Mouse (Mus musculus) hindbrain, embryonic 16.5 days (tissue): ENCODE data around the gene Pagr1a. TPM values are rescaled to one million over a fixed set of nuclear protein-coding genes. Genes with fewer than 3 reads are reported as not detected.

Source experiments
- ATAC-seq: fragments of 200-750 bp; cut with Nextera tagmentation; 2 replicates; pipeline ENCODE4 v1.8.0; 2017; ENCODE audit warnings: moderate TSS enrichment, moderate library complexity
- H3K27ac ChIP-seq: fragments of 300-500 bp; sonication (generic); 2 replicates; pipeline ENCODE4 v1.5.1; 2014; ENCODE audit warnings: low read depth, mild to moderate bottlenecking, control low read depth, low read length, moderate library complexity
- H3K27me3 ChIP-seq: fragments of 300-500 bp; sonication (generic); replicated peaks from 2 replicates; pipeline ENCODE4 v1.6.1; 2014; ENCODE audit warnings: low read length; ENCODE audit not compliant: control insufficient read depth, insufficient read depth
- H3K36me3 ChIP-seq: fragments of 300-500 bp; sonication (generic); 2 replicates; pipeline ENCODE4 v1.6.1; 2014; ENCODE audit warnings: mild to moderate bottlenecking, low read length, moderate library complexity, mixed read lengths; ENCODE audit not compliant: control insufficient read depth, insufficient read depth
- H3K4me1 ChIP-seq: fragments of 300-500 bp; sonication (generic); 2 replicates; pipeline ENCODE4 v1.6.1; 2014; ENCODE audit warnings: low read depth, low read length; ENCODE audit not compliant: control insufficient read depth, insufficient read depth
- H3K4me2 ChIP-seq: fragments of 300-500 bp; sonication (generic); 2 replicates; pipeline ENCODE4 v1.6.1; 2014; ENCODE audit warnings: mild to moderate bottlenecking, low read length, control low read depth, moderate library complexity
- H3K4me3 ChIP-seq: fragments of 300-500 bp; sonication (generic); 2 replicates; pipeline ENCODE4 v1.5.1; 2014; ENCODE audit warnings: mild to moderate bottlenecking, low read length, control low read depth, moderate library complexity
- H3K9ac ChIP-seq: fragments of 300-500 bp; sonication (generic); 2 replicates; pipeline ENCODE4 v1.6.1; 2014; ENCODE audit warnings: low read depth, mild to moderate bottlenecking, control low read depth, low read length, moderate library complexity
- H3K9me3 ChIP-seq: fragments of 300-500 bp; sonication (generic); 2 replicates; pipeline ENCODE4 v1.6.1; 2014; ENCODE audit warnings: mild to moderate bottlenecking, low read length, moderate library complexity; ENCODE audit not compliant: control insufficient read depth
- WGBS: fragments of 180-500 bp; shearing (Covaris S2); extraction: QIAGEN DNeasy Blood & Tissue Kit; methylation state at CpG from one replicate; pipeline ENCODE4 v1.1.7; 2014; 5-methylcytosine and 5-hydroxymethylcytosine counted together
- polyA plus RNA-seq: library from polyadenylated mRNA; unstranded; fragments of >200 nt; fragmentation: Nextera tagmentation; extraction: Ambion mirVana; gene quantifications from 2 replicates; pipeline ENCODE4 v1.2.1, GENCODE M21; 2015

The Pagr1a gene
- polyA plus RNA-seq, 1 experiment from 2014 or later: 26.9 TPM

GRCm38 (mm10) chr7:127016481-127016485 lies 869 bp downstream of the Pagr1a start, which contains the start of gene Pagr1b:
Pagr1b (minus strand) TSS chr7:127016484.
- ATAC-seq: no peak
- Histone ChIP-seq H3K9me3 (no peaks in the 10 kb centered on the region), H3K4me3 (peak within 1 kb of the TSS; percentile 64), H3K36me3 (no peaks in the 10 kb centered on the region; the same call in 1 of the 2 replicates), H3K4me2 (peak within 1 kb of the TSS; percentile 83), H3K27ac (peak within 1 kb of the TSS; percentile 96), H3K27me3 (no peaks in the 10 kb centered on the region), H3K9ac (peak within 1 kb of the TSS; percentile 87), H3K4me1 (peaks cover 48% of the 10 kb centered on the region)

DNA sequence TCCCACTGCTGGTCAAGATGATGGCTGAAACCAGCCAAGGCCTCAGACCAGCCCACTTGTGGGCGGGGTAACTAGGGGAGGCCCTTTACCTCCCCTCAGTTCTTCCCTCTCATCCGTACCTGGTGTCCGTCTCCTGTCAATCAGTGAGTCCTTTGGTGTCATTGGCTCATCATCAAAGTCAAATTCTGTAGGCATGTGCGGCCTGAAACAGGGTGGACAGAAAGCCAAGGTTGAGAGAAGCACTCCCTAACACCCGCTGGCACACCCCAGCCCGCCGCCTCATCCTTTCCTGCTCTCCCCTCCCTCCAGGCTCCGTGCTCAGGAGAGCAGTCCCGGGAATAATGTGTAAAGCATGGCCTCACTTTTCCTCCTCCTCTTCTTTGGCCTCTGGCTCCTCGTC lies 1.1 kb downstream of the Pagr1a start:
- H3K9ac ChIP-seq: peak overlapping the region; percentile 87
- no peaks in the 10 kb centered on the region; the same call in 1 of the 2 replicates for H3K36me3 ChIP-seq
- H3K4me1 ChIP-seq: peaks cover 46% of the 10 kb centered on the region
- H3K27ac ChIP-seq: peak overlapping the region; percentile 96
- peak overlapping the region; percentile 83 for H3K4me2 ChIP-seq
- peak; percentile 12 for ATAC-seq
- WGBS: 0% methylated on average over 10 of the region's 10 CpGs
- H3K27me3 ChIP-seq: no peaks in the 10 kb centered on the region
- no peaks in the 10 kb centered on the region for H3K9me3 ChIP-seq
- H3K4me3 ChIP-seq: peak overlapping the region; percentile 64

DNA sequence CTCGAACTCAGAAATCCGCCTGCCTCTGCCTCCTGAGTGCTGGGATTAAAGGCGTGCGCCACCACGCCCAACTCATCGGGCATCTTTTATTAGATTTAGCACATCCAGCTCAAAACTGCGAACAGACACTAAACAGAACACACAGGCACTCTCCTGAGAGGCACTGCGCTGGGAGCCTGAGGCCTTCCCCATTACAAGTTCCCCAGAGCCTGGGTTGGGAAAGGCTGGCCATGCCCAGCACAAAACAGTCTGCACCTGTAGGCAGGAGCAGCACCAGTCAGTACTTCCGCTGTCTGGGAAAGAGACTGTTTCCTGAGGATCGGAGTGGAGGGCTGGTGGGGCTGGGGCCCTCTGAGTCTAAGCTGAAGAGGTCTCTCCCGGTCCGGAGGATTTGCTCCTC lies 2.2 kb downstream of the Pagr1a start:
- Histone ChIP-seq H3K36me3 (no peaks in the 10 kb centered on the region; the same call in 1 of the 2 replicates), H3K4me1 (peaks cover 40% of the 10 kb centered on the region), H3K27ac (no peak overlapping the region), H3K4me3 (no peak overlapping the region), H3K27me3 (no peaks in the 10 kb centered on the region), H3K9ac (no peak overlapping the region), H3K4me2 (no peak overlapping the region), H3K9me3 (no peaks in the 10 kb centered on the region)
- 93% methylated on average over 12 of the region's 12 CpGs for WGBS
- ATAC-seq: no peak

DNA sequence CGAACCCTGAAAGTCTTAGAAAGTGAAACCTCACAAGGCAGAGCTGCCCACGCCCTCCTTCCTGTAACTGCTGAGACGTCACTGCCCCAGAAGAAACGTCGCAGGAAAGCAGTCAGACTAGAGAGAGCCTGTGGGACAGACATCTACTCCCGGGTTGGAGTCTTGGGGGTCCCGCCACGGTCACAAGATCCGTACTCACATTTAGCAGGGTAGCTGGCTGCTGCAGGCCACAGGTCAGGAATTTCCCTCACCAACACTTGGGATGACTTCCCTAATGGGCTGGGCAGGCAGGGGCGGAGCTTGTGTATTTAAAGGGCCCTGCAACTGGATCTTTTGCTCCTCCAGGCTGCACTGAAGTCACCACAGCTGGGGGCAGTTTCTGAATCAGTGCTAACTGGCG lies 2.8 kb downstream of the Pagr1a start, which contains the start of gene Mvp:
Gene Mvp, minus strand, starts transcription at position 302 of the 400 bp plus-strand sequence.
- H3K4me1 ChIP-seq: peaks cover 34% of the 10 kb centered on the region
- H3K27me3 ChIP-seq: no peaks in the 10 kb centered on the region
- ATAC-seq: no peak
- no peak within 1 kb of the TSS for H3K27ac ChIP-seq
- no peaks in the 10 kb centered on the region; the same call in 1 of the 2 replicates for H3K36me3 ChIP-seq
- H3K4me2 ChIP-seq: peak within 1 kb of the TSS; percentile 38
- H3K9me3 ChIP-seq: no peaks in the 10 kb centered on the region
- peak within 1 kb of the TSS; percentile 29 for H3K4me3 ChIP-seq
- 74% methylated on average over 11 of the region's 11 CpGs for WGBS
- H3K9ac ChIP-seq: peak within 1 kb of the TSS; percentile 0; the same call in 1 of the 2 replicates

- no peaks in the 10 kb centered on the region for H3K9me3 ChIP-seq
- 96% methylated on average over 6 of the region's 6 CpGs for WGBS
- H3K27me3 ChIP-seq: no peaks in the 10 kb centered on the region
- no peak overlapping the region for H3K27ac ChIP-seq
- no peak for ATAC-seq
- no peak overlapping the region for H3K9ac ChIP-seq
- no peak overlapping the region for H3K4me3 ChIP-seq
- H3K4me2 ChIP-seq: no peak overlapping the region
- H3K4me1 ChIP-seq: peaks cover 25% of the 10 kb centered on the region
- no peaks in the 10 kb centered on the region; the same call in 1 of the 2 replicates for H3K36me3 ChIP-seq
Measured at GRCm38 (mm10) chr7:127013385-127013784, 3.8 kb downstream of the Pagr1a start.

GRCm38 (mm10) chr7:127012845-127013244 lies 4.3 kb downstream of the Pagr1a start:
- peaks cover 19% of the 10 kb centered on the region for H3K4me1 ChIP-seq
- H3K27me3 ChIP-seq: no peaks in the 10 kb centered on the region
- H3K9ac ChIP-seq: no peak overlapping the region
- no peak overlapping the region for H3K4me3 ChIP-seq
- 95% methylated on average over 10 of the region's 10 CpGs for WGBS
- no peak overlapping the region for H3K4me2 ChIP-seq
- no peak overlapping the region for H3K27ac ChIP-seq
- ATAC-seq: no peak
- no peaks in the 10 kb centered on the region for H3K9me3 ChIP-seq
- H3K36me3 ChIP-seq: no peaks in the 10 kb centered on the region; the same call in 1 of the 2 replicates

DNA sequence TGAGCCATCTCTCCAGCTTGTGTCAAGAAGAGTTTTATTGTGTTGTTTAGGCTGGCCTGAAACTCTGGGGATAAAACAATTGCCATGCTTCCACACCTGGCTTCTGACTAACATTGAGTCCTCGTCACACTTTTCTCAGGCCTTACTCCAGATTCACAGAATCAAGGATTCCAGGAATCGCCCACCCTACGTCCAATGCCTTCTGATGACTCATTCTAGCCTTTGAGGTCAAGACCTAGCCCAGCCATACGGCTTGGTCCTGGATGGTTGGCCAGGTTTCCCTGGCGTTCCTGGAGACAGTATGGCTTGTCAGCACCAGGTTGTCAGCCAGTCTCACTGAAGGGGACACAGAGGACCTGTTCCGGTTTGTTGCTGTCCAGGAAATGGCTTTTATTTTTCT lies 4.8 kb downstream of the Pagr1a start:
- Histone ChIP-seq H3K4me2 (no peak overlapping the region), H3K9ac (no peak overlapping the region), H3K4me1 (peaks cover 16% of the 10 kb centered on the region), H3K9me3 (no peaks in the 10 kb centered on the region), H3K4me3 (no peak overlapping the region), H3K27me3 (no peaks in the 10 kb centered on the region), H3K36me3 (no peaks in the 10 kb centered on the region; the same call in 1 of the 2 replicates), H3K27ac (no peak overlapping the region)
- 92% methylated on average over 6 of the region's 6 CpGs for WGBS
- no peak for ATAC-seq

- Histone ChIP-seq H3K4me1 (peaks cover 16% of the 10 kb centered on the region), H3K9ac (no peak overlapping the region), H3K4me2 (no peak overlapping the region), H3K27ac (no peak overlapping the region), H3K27me3 (no peaks in the 10 kb centered on the region), H3K9me3 (no peaks in the 10 kb centered on the region), H3K36me3 (no peaks in the 10 kb centered on the region; the same call in 1 of the 2 replicates), H3K4me3 (no peak overlapping the region)
- 82% methylated on average over 2 of the region's 2 CpGs for WGBS
- no peak for ATAC-seq
Measured at GRCm38 (mm10) chr7:127011717-127012116, 5.4 kb downstream of the Pagr1a start.

DNA sequence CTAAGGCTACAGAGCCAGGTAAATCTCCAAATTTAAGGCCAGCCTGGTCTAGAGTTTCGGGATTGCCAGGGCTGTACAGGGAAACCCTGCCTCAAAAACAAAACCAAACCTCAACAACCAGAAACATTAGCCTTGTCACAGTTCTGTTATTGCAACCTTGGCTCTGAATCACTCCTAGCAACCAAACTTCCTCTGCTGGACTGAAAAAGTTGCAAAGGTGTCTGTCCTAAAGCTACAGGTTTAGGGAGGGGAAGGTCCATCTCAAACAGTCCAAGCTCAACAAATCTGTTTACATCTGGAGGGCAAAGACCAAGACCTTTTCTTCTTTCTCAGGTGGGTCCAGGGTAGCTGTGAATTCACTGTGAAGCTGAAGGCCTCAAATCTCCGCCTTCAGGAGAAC lies 6.1 kb downstream of the Pagr1a start:
- no peaks in the 10 kb centered on the region for H3K27me3 ChIP-seq
- WGBS: 95% methylated on average over 2 of the region's 2 CpGs
- H3K36me3 ChIP-seq: no peaks in the 10 kb centered on the region; the same call in 1 of the 2 replicates
- H3K4me2 ChIP-seq: no peak overlapping the region
- no peak overlapping the region for H3K27ac ChIP-seq
- H3K9me3 ChIP-seq: no peaks in the 10 kb centered on the region
- ATAC-seq: no peak
- no peak overlapping the region for H3K4me3 ChIP-seq
- peaks cover 15% of the 10 kb centered on the region for H3K4me1 ChIP-seq
- no peak overlapping the region for H3K9ac ChIP-seq
